Mouse (Mus musculus) frontal cortex, postnatal 36 days (tissue): ENCODE measurements around the gene Gm21953.
"Not testable (repeated sequence)": the region's sequence is repeated elsewhere in the genome, so short reads cannot be mapped to it uniquely, and the experiment has no call there.

ENCODE experiments used
- DNase-seq, 2 experiments: peaks; one replicate each; pipeline ENCODE4 v3.0.0; 2022; ENCODE audit warnings: low spot score in 2 of 2

Gm21953 gene

DNA sequence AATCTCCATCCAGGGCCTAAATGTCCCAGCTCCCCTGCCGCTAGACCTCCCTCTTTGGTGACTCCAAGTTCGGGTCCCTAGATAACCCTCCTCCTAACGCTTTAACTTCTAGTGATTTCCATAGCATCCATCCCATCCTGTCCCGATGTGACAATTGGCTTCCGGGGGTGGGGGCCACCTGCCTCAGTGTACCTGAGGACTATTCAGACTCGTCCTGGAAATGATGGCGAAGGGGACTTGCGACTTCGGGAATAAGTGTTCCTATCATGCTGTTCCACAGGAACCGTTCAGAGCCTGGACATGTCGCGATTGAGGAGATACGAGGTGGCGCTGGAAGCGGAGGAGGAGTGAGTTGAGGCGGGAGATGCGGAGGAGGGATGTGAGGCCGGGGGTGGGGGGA, at the start of gene Gm21953:
Gm21953 (plus strand) TSS at position 301 of the 400 bp plus-strand sequence.
- not testable (repeated sequence) for DNase-seq

GRCm38 (mm10) chr4:42255467-42255866, 38.6 kb upstream of the Gm21953 start, which contains the start of gene Ccl21b:
TSS of gene Ccl21b (plus strand) at chr4:42255767.
- DNase-seq: not testable (repeated sequence)

GRCm38 (mm10) chr4:42318034-42318433, 24.0 kb downstream of the Gm21953 start, which contains the start of gene Fam205a3:
TSS of gene Fam205a3 (plus strand) at chr4:42318334.
- not testable (repeated sequence) for DNase-seq
